Mouse (Mus musculus): ENCODE data around the gene Susd1.

The Susd1 gene

GRCm38 (mm10) chr4:59379876-59380275, 58.6 kb downstream of the Susd1 start:
- 80% methylated on average over 5 of the region's 5 CpGs for WGBS

- 91% methylated on average over 4 of the region's 4 CpGs for WGBS
Observed at GRCm38 (mm10) chr4:59378631-59379030, 59.8 kb downstream of the Susd1 start.

- WGBS, result 65% methylated on average over 10 of the region's 10 CpGs
Observed at GRCm38 (mm10) chr4:59374271-59374938, 64.0 kb downstream of the Susd1 start.

- WGBS, result 53% methylated on average over 5 of the region's 5 CpGs
Observed at GRCm38 (mm10) chr4:59372546-59373157, 65.8 kb downstream of the Susd1 start.

GRCm38 (mm10) chr4:59371910-59372309, 66.5 kb downstream of the Susd1 start:
- 45% methylated on average over 5 of the region's 5 CpGs for WGBS

GRCm38 (mm10) chr4:59369941-59370340, 68.5 kb downstream of the Susd1 start:
- WGBS, result 90% methylated on average over 2 of the region's 2 CpGs

GRCm38 (mm10) chr4:59368118-59368517, 70.3 kb downstream of the Susd1 start:
- WGBS, result 76% methylated on average over 9 of the region's 9 CpGs

GRCm38 (mm10) chr4:59366206-59366605, 72.2 kb downstream of the Susd1 start:
- 62% methylated on average over 9 of the region's 9 CpGs for WGBS

- WGBS, result 93% methylated on average over 12 of the region's 12 CpGs
Observed at GRCm38 (mm10) chr4:59365571-59365970, 72.9 kb downstream of the Susd1 start.

GRCm38 (mm10) chr4:59364229-59365173, 73.9 kb downstream of the Susd1 start:
- 80% methylated on average over 10 of the region's 10 CpGs for WGBS

GRCm38 (mm10) chr4:59363041-59363440, 75.4 kb downstream of the Susd1 start:
- WGBS, result 81% methylated on average over 9 of the region's 9 CpGs

GRCm38 (mm10) chr4:59360704-59361103, 77.7 kb downstream of the Susd1 start:
- 2% methylated on average over 15 of the region's 15 CpGs for WGBS

GRCm38 (mm10) chr4:59359921-59360320, 78.5 kb downstream of the Susd1 start:
- WGBS, result 86% methylated on average over 8 of the region's 8 CpGs

- WGBS, result 89% methylated on average over 10 of the region's 10 CpGs
Observed at GRCm38 (mm10) chr4:59358960-59359359, 79.5 kb downstream of the Susd1 start.

GRCm38 (mm10) chr4:59355421-59355820, 83.0 kb downstream of the Susd1 start:
- 62% methylated on average over 1 of the region's 1 CpGs for WGBS

GRCm38 (mm10) chr4:59354666-59355065, 83.8 kb downstream of the Susd1 start:
- 74% methylated on average over 3 of the region's 3 CpGs for WGBS

- WGBS, result 84% methylated on average over 7 of the region's 7 CpGs
Observed at GRCm38 (mm10) chr4:59351938-59352337, 86.5 kb downstream of the Susd1 start.

- WGBS, result 98% methylated on average over 2 of the region's 2 CpGs
Observed at GRCm38 (mm10) chr4:59350354-59350753, 88.1 kb downstream of the Susd1 start.

GRCm38 (mm10) chr4:59349425-59350185, 88.8 kb downstream of the Susd1 start:
- WGBS, result 69% methylated on average over 7 of the region's 7 CpGs

GRCm38 (mm10) chr4:59340714-59341113, 97.7 kb downstream of the Susd1 start:
- 0% methylated on average over 3 of the region's 3 CpGs for WGBS

GRCm38 (mm10) chr4:59340046-59340445, 98.4 kb downstream of the Susd1 start:
- WGBS, result 55% methylated on average over 5 of the region's 5 CpGs
